Comparison of ENCODE assay signal across 16 mouse cellular contexts in the genomic region with DNA sequence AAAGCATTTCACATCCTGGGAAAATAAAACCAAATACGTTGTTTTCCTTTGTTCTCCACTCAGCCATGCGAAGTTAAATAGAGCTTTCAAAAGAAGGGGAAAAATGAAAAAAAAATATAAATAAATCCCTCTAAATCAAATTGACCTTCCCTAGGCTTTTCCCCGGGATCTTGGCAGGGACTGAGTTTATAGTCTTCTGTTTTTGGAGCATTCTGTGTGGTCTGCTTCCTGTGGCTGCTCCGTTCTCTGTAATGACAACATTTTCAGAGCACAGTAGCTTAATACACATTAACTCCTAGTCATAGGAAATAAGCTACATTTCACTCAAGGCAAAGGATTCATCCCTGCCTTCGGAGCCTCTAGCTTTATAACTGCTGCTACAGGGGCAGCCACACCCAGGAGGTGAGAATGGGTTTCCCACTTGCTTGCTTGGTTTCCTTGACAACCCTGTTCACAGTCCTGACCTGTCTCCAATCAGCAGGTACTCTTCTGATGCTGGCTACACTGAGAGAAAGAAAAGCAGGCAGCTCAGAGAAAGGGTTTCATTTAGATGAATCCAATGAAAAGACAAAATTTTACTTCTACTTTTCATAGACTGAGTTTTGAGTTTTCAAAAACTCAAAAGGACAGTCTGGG. TPM values are rescaled to one million over a fixed set of nuclear protein-coding genes. Genes with fewer than 3 reads are reported as not detected.
DNase-seq lines count a peak whose midpoint lies in the region; ATAC-seq and TF ChIP-seq lines count a peak whose summit lies in the region.
"Had no signal": no experiment of that assay in that cellular context is flagged by ENCODE, and none has a peak within 500 bp of the region (broad histone marks: within the 10 kb centered on the region; RNA-seq: fewer than 3 reads in every experiment).

No protein-coding gene starts in this region.

- H3K4me2 ChIP-seq in kidney, embryonic 15.5 days, result no peak overlapping the region
- H3K4me2 ChIP-seq: heart, embryonic 11.5 days; liver, embryonic 11.5 days had no signal

- no peak overlapping the region for H3K9ac ChIP-seq in kidney, embryonic 15.5 days

- ATAC-seq in kidney, embryonic 15.5 days (replicated peaks; ENCODE audit: low FRiP score), result peak; percentile 66; the same call in 1 of the 2 replicates
- ATAC-seq: Patski had no signal

- TF ChIP-seq POLR2A in brain, embryonic 14.5 days (IDR thresholded peaks at IDR 0.05; ENCODE audit: borderline replicate concordance, extremely low read depth, insufficient read depth, insufficient read length, poor library complexity, severe bottlenecking), result no peak

- H3K4me3 ChIP-seq in kidney, embryonic 15.5 days (replicated peaks), result no peak overlapping the region

- WGBS in kidney, embryonic 15.5 days, result 13% methylated on average over 5 of the region's 5 CpGs

- no peaks in the 10 kb centered on the region for H3K36me3 ChIP-seq in kidney, embryonic 15.5 days

- TF ChIP-seq CTCF in brain, embryonic 14.5 days (IDR thresholded peaks at IDR 0.05; ENCODE audit: borderline replicate concordance, extremely low read depth, insufficient read depth, insufficient read length), result no peak

- H3K27ac ChIP-seq in kidney, embryonic 15.5 days, result peak overlapping the region; percentile 66

- DNase-seq in kidney, postnatal 25 days, result no peak
- DNase-seq in R1 (ENCODE audit: low read depth, low spot score), result peak; percentile 31
- peak; percentile 70 for DNase-seq in brain, embryonic 14.5 days (ENCODE audit: low read depth)
- DNase-seq in kidney, postnatal 4 days, result peak; percentile 8 to 18
- DNase-seq in spleen, postnatal 36 days (ENCODE audit: low spot score in 2 of 2), result no peak
- DNase-seq in adrenal gland, postnatal 25 days, result no peak
- DNase-seq: adrenal gland, postnatal 10 days; cerebellum, adult 11 months; embryo, embryonic 11 days; gastrocnemius, postnatal 10 days; lung, postnatal 4 days had no signal

- no peaks in the 10 kb centered on the region for H3K9me3 ChIP-seq in kidney, embryonic 15.5 days (replicated peaks)

- H3K4me1 ChIP-seq in kidney, embryonic 15.5 days, result peaks cover 5% of the 10 kb centered on the region

- no peaks in the 10 kb centered on the region for H3K27me3 ChIP-seq in kidney, embryonic 15.5 days
- H3K27me3 ChIP-seq: Patski had no signal

RNA-seq across cellular contexts. Expression of a gene that starts 51.9 kb away (rescaled TPM):
- 12.0 and 14.4 TPM in 2 replicates for polyA plus RNA-seq in kidney, embryonic 15.5 days (2015; fragmentation: Nextera tagmentation; extraction: Ambion mirVana)
- 1.6 and 2.6 TPM in 2 replicates for polyA plus RNA-seq in brain, embryonic 14.5 days (2012; rRNA removed)
- total RNA-seq in adrenal gland, postnatal 25 days (2021), result 1.7 and 2.3 TPM in 2 replicates
- total RNA-seq: hematopoietic stem cell, adult 5-6 weeks had no signal

Comparison
In these comparisons a context has a peak if more than half of its experiments do, and no peak if none do; other contexts are left out.
1. DNase-seq: peak in R1 (single experiment), brain, embryonic 14.5 days (single experiment) and kidney, postnatal 4 days (2 of 2); none in kidney, postnatal 25 days (0 of 2), spleen, postnatal 36 days (0 of 2) and adrenal gland, postnatal 25 days (single experiment).